Mouse (Mus musculus) CH12.LX (cell line): ENCODE measurements around the gene Hist1h1c. TPM values are rescaled to one million over a fixed set of nuclear protein-coding genes. Genes with fewer than 3 reads are reported as not detected.
A peak's percentile ranks its signal among the peaks of the same experiment; 100 is the strongest.

ENCODE experiments used
- DNase-seq: peaks from one replicate; pipeline ENCODE4 v3.0.0-alpha.2; 2013; ENCODE audit errors: extremely low read depth
- H3K27ac ChIP-seq: 2 replicates; pipeline ENCODE4 v1.5.1; 2012; ENCODE audit warnings: low read depth, mild to moderate bottlenecking, control low read depth, moderate library complexity; ENCODE audit not compliant: insufficient read depth
- H3K27me3 ChIP-seq: replicated peaks from 2 replicates; pipeline ENCODE3; 2012; ENCODE audit warnings: inconsistent platforms
- H3K36me3 ChIP-seq, 2 experiments: replicated peaks in 1 of 2; 2 replicates each; pipeline versions ENCODE3 to v1.6.1; 2012; ENCODE audit warnings: inconsistent platforms in 1 of 2, low read length in 1 of 2, mild to moderate bottlenecking in 1 of 2, mixed read lengths in 1 of 2, moderate library complexity in 1 of 2; ENCODE audit not compliant: control insufficient read depth in 1 of 2, insufficient read depth in 1 of 2
- H3K4me1 ChIP-seq, 2 experiments: 2 replicates each; pipeline ENCODE4 v1.6.1; 2012; ENCODE audit warnings: inconsistent platforms in 1 of 2, moderate library complexity in 1 of 2; ENCODE audit not compliant: insufficient read depth in 2 of 2, control insufficient read depth in 1 of 2
- H3K4me2 ChIP-seq: 2 replicates; pipeline ENCODE4 v1.6.1; 2012; ENCODE audit warnings: low read depth, mild to moderate bottlenecking, control low read depth; ENCODE audit not compliant: poor library complexity, insufficient read depth, severe bottlenecking
- H3K4me3 ChIP-seq, 3 experiments: fragments of 150-350 bp in 1 of 3; sonication (generic) in 1 of 3; replicated peaks in 1 of 3; 2 replicates each; pipeline versions ENCODE3 to v1.5.1; 2011 to 2012; ENCODE audit warnings: low read depth in 2 of 3, low read length in 2 of 3, mild to moderate bottlenecking in 2 of 3, moderate library complexity in 2 of 3, control low read depth in 1 of 3, improper control_type of control experiment in 1 of 3, inconsistent platforms in 1 of 3, mixed read lengths in 1 of 3; ENCODE audit not compliant: poor library complexity in 1 of 3
- H3K79me2 ChIP-seq: replicated peaks from 2 replicates; pipeline ENCODE4 v1.6.1; 2012; ENCODE audit warnings: mild to moderate bottlenecking, moderate library complexity; ENCODE audit not compliant: control insufficient read depth, poor library complexity, insufficient read depth, severe bottlenecking; ENCODE audit errors: extremely low read depth
- H3K9ac ChIP-seq: 2 replicates; pipeline ENCODE4 v1.6.1; 2012; ENCODE audit warnings: low read depth, mild to moderate bottlenecking, control low read depth, moderate library complexity; ENCODE audit not compliant: insufficient read depth
- H3K9me3 ChIP-seq: replicated peaks from 2 replicates; pipeline ENCODE3; 2012; ENCODE audit warnings: low read length, inconsistent platforms, mixed read lengths
- BHLHE40 ChIP-seq: IDR thresholded peaks from 2 replicates; pipeline ENCODE4 v1.6.1; 2011; ENCODE audit warnings: mild to moderate bottlenecking, low read depth, low read length, improper control_type of control experiment
- CHD1 ChIP-seq: IDR thresholded peaks from 2 replicates; pipeline ENCODE4 v1.6.1; 2012; ENCODE audit warnings: low read depth, low read length, improper control_type of control experiment, inconsistent platforms
- CHD2 ChIP-seq: IDR thresholded peaks from 2 replicates; pipeline ENCODE4 v1.6.1; 2011; ENCODE audit warnings: low read length, improper control_type of control experiment
- CTCF ChIP-seq, 2 experiments: IDR thresholded peaks in 1 of 2; conservative IDR thresholded peaks in 1 of 2; 2 replicates each; pipeline ENCODE4 v1.5.1; 2011 to 2012; ENCODE audit warnings: low read depth in 2 of 2, low read length in 2 of 2, improper control_type of control experiment in 1 of 2, inconsistent platforms in 1 of 2, mild to moderate bottlenecking in 1 of 2, moderate library complexity in 1 of 2
- E2F4 ChIP-seq: IDR thresholded peaks from 2 replicates; pipeline ENCODE4 v1.6.1; 2011; ENCODE audit warnings: low read depth, low read length, improper control_type of control experiment; ENCODE audit not compliant: insufficient replicate concordance
- ELF1 ChIP-seq: IDR thresholded peaks from 2 replicates; pipeline ENCODE4 v1.6.1; 2014; ENCODE audit warnings: low read depth, mild to moderate bottlenecking, inconsistent platforms, low read length, improper control_type of control experiment
- EP300 ChIP-seq: IDR thresholded peaks from 2 replicates; pipeline ENCODE4 v1.6.1; 2011; ENCODE audit warnings: low read length, improper control_type of control experiment
- ETS1 ChIP-seq: conservative IDR thresholded peaks from 2 replicates; pipeline ENCODE4 v1.6.1; 2012; ENCODE audit warnings: low read depth, mild to moderate bottlenecking, inconsistent platforms, low read length, improper control_type of control experiment, moderate library complexity
- GABPA ChIP-seq: IDR thresholded peaks from 2 replicates; pipeline ENCODE4 v1.6.1; 2012; ENCODE audit warnings: low read depth, low read length, improper control_type of control experiment, inconsistent platforms; ENCODE audit not compliant: insufficient replicate concordance
- HCFC1 ChIP-seq: IDR thresholded peaks from 2 replicates; pipeline ENCODE4 v1.6.1; 2012; ENCODE audit warnings: low read depth, mild to moderate bottlenecking, inconsistent platforms, low read length, improper control_type of control experiment
- IRF4 ChIP-seq: IDR thresholded peaks from 2 replicates; pipeline ENCODE4 v1.6.1; 2014; ENCODE audit warnings: low read depth, mild to moderate bottlenecking, inconsistent platforms, low read length, improper control_type of control experiment
- JUN ChIP-seq: IDR thresholded peaks from 2 replicates; pipeline ENCODE4 v1.6.1; 2011; ENCODE audit warnings: low read depth, mild to moderate bottlenecking, low read length, improper control_type of control experiment, moderate library complexity; ENCODE audit not compliant: insufficient read depth
- JUND ChIP-seq: conservative IDR thresholded peaks from 2 replicates; pipeline ENCODE4 v1.6.1; 2011; ENCODE audit warnings: low read depth, low read length, improper control_type of control experiment
- KAT2A ChIP-seq: IDR thresholded peaks from 2 replicates; pipeline ENCODE4 v1.6.1; 2012; ENCODE audit warnings: low read length, improper control_type of control experiment, inconsistent platforms; ENCODE audit not compliant: insufficient replicate concordance
- MAFK ChIP-seq: IDR thresholded peaks from 2 replicates; pipeline ENCODE4 v1.6.1; 2011; ENCODE audit warnings: low read length, improper control_type of control experiment; ENCODE audit not compliant: insufficient replicate concordance
- MAX ChIP-seq: IDR thresholded peaks from 2 replicates; pipeline ENCODE4 v1.6.1; 2011; ENCODE audit warnings: low read length, improper control_type of control experiment
- MAZ ChIP-seq: IDR thresholded peaks from 2 replicates; pipeline ENCODE4 v1.6.1; 2012; ENCODE audit warnings: low read depth, mild to moderate bottlenecking, inconsistent platforms, low read length, improper control_type of control experiment, moderate library complexity
- MEF2A ChIP-seq: IDR thresholded peaks from 2 replicates; pipeline ENCODE4 v1.6.1; 2014; ENCODE audit warnings: low read depth, mild to moderate bottlenecking, inconsistent platforms, low read length, improper control_type of control experiment, borderline replicate concordance
- MXI1 ChIP-seq: IDR thresholded peaks from 2 replicates; pipeline ENCODE4 v1.6.1; 2011; ENCODE audit warnings: mild to moderate bottlenecking, low read depth, low read length, improper control_type of control experiment
- MYC ChIP-seq: IDR thresholded peaks from 2 replicates; pipeline ENCODE4 v1.6.1; 2011; ENCODE audit warnings: low read depth, mild to moderate bottlenecking, improper control_type of control experiment, low read length
- NELFE ChIP-seq: IDR thresholded peaks from 2 replicates; pipeline ENCODE4 v1.6.1; 2011; ENCODE audit warnings: low read depth, low read length, improper control_type of control experiment
- NRF1 ChIP-seq: IDR thresholded peaks from 2 replicates; pipeline ENCODE4 v1.6.1; 2014; ENCODE audit warnings: low read depth, mild to moderate bottlenecking, inconsistent platforms, low read length, improper control_type of control experiment, moderate library complexity
- PAX5 ChIP-seq: IDR thresholded peaks from 2 replicates; pipeline ENCODE4 v1.6.1; 2012; ENCODE audit warnings: low read length, inconsistent platforms, mixed read lengths
- POLR2A ChIP-seq: IDR thresholded peaks from 2 replicates; pipeline ENCODE4 v1.6.1; 2011; ENCODE audit warnings: low read depth, mild to moderate bottlenecking, improper control_type of control experiment, low read length
- POLR2AphosphoS2 ChIP-seq: IDR thresholded peaks from 2 replicates; pipeline ENCODE4 v1.6.1; 2011; ENCODE audit warnings: low read depth, low read length, improper control_type of control experiment
- RAD21 ChIP-seq: IDR thresholded peaks from 2 replicates; pipeline ENCODE4 v1.6.1; 2011; ENCODE audit warnings: low read depth, mild to moderate bottlenecking, low read length, improper control_type of control experiment, moderate library complexity
- RCOR1 ChIP-seq: conservative IDR thresholded peaks from 2 replicates; pipeline ENCODE4 v1.6.1; 2012; ENCODE audit warnings: low read depth, mild to moderate bottlenecking, inconsistent platforms, low read length, improper control_type of control experiment
- SIN3A ChIP-seq: IDR thresholded peaks from 2 replicates; pipeline ENCODE4 v1.6.1; 2012; ENCODE audit warnings: low read length, improper control_type of control experiment, inconsistent platforms
- SMC3 ChIP-seq: IDR thresholded peaks from 2 replicates; pipeline ENCODE4 v1.6.1; 2011; ENCODE audit warnings: low read depth, low read length, improper control_type of control experiment
- TBP ChIP-seq: conservative IDR thresholded peaks from 2 replicates; pipeline ENCODE4 v1.6.1; 2011; ENCODE audit warnings: low read depth, low read length, improper control_type of control experiment
- TCF12 ChIP-seq: IDR thresholded peaks from 2 replicates; pipeline ENCODE4 v1.6.1; 2014; ENCODE audit warnings: low read depth, mild to moderate bottlenecking, inconsistent platforms, low read length, improper control_type of control experiment
- UBTF ChIP-seq: IDR thresholded peaks from 2 replicates; pipeline ENCODE4 v1.6.1; 2012; ENCODE audit warnings: low read depth, mild to moderate bottlenecking, inconsistent platforms, low read length, improper control_type of control experiment, moderate library complexity
- USF1 ChIP-seq: IDR thresholded peaks from 2 replicates; pipeline ENCODE4 v1.6.1; 2014; ENCODE audit warnings: low read depth, mild to moderate bottlenecking, inconsistent platforms, low read length, improper control_type of control experiment
- USF2 ChIP-seq: conservative IDR thresholded peaks from 2 replicates; pipeline ENCODE4 v1.6.1; 2011; ENCODE audit warnings: low read depth, low read length, improper control_type of control experiment
- ZC3H11A ChIP-seq: IDR thresholded peaks from 2 replicates; pipeline ENCODE4 v1.6.1; 2012; ENCODE audit warnings: low read depth, mild to moderate bottlenecking, inconsistent platforms, low read length, improper control_type of control experiment
- ZKSCAN1 ChIP-seq: IDR thresholded peaks from 2 replicates; pipeline ENCODE4 v1.6.1; 2012; ENCODE audit warnings: low read depth, inconsistent platforms, low read length, improper control_type of control experiment, borderline replicate concordance
- ZMIZ1 ChIP-seq: IDR thresholded peaks from 2 replicates; pipeline ENCODE4 v1.6.1; 2012; ENCODE audit warnings: low read depth, mild to moderate bottlenecking, inconsistent platforms, low read length, improper control_type of control experiment
- ZNF384 ChIP-seq: IDR thresholded peaks from 2 replicates; pipeline ENCODE4 v1.6.1; 2012; ENCODE audit warnings: low read depth, low read length, improper control_type of control experiment, inconsistent platforms
- dilution Hi-C: fragments of 300-500 bp; cut with MboI; formaldehyde crosslinking; loops from 2 replicates; pipeline ENCODE4 v1.14.3; 2020; ENCODE audit warnings: low sequenced_read_pairs; ENCODE audit not compliant: extremely low pct_unique_long_range_greater_than_20kb, extremely low pct_ligation_motif_present
- in situ Hi-C: fragments of 300-500 bp; cut with MboI; formaldehyde crosslinking; loops from 3 replicates; pipeline ENCODE4 v1.14.3; 2019; ENCODE audit warnings: low sequenced_read_pairs, low pct_ligation_motif_present, low pct_unique_long_range_greater_than_20kb, mixed read lengths
- polyA plus RNA-seq: library from polyadenylated mRNA; unstranded; fragments of >175 nt; gene quantifications from 2 replicates; pipeline ENCODE4 v1.2.1, GENCODE M21; 2012; ENCODE audit warnings: low read depth; ENCODE audit not compliant: insufficient read length
- total RNA-seq, 2 experiments: library from RNA; depleted of rRNA; stranded (reverse); fragments of 300-350 nt in 1 of 2; fragments of >200 nt in 1 of 2; gene quantifications; 2 replicates each; pipeline ENCODE4 v1.2.3; 2012 to 2014

Gene Hist1h1c
- total and polyA plus RNA-seq, 3 experiments, result 12.5 to 597 (median 22.8) TPM

DNA sequence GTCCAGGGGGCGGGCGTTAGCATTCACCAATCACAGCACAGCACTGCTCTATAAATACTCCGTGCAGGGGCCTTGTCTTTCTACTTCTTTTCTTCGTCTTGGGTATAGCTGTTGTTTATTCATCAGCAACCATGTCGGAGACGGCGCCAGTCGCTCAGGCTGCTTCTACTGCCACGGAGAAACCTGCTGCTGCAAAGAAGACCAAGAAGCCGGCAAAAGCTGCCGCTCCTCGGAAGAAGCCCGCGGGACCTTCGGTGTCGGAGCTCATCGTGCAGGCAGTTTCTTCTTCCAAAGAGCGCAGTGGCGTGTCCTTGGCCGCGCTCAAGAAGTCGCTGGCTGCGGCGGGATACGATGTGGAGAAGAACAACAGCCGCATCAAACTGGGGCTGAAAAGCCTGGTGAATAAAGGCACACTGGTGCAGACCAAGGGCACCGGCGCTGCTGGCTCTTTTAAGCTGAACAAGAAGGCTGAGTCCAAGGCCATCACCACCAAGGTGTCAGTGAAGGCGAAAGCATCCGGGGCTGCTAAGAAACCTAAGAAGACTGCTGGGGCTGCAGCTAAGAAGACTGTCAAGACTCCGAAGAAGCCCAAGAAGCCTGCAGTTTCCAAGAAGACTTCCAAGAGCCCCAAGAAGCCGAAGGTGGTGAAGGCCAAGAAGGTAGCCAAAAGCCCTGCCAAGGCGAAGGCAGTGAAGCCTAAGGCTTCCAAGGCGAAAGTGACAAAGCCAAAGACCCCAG is 25.1 kb downstream of the Hist1h1c start, which contains the start of gene Hist1h1a:
TSS of gene Hist1h1a (plus strand) at position 81 of the 738 bp plus-strand sequence.
- Histone ChIP-seq H3K4me2 (peak within 1 kb of the TSS; percentile 98), H3K36me3 (no peaks in the 10 kb centered on the region), H3K79me2 (no peaks in the 10 kb centered on the region), H3K27ac (peak within 1 kb of the TSS; percentile 88), H3K4me1 (peaks cover 3 to 31% of the 10 kb centered on the region in 2 experiments; a peak in 3 of 4 replicates), H3K4me3 (peak within 1 kb of the TSS; percentile 6 to 59 (median 47)), H3K9ac (peak within 1 kb of the TSS; percentile 99), H3K27me3 (no peaks in the 10 kb centered on the region), H3K9me3 (no peaks in the 10 kb centered on the region)
- in situ Hi-C loops, result loop anchor here (25.0 kb wide), 1 partner anchor 1726 kb away; the partner anchor contains the start of genes Hist1h2ag, Hist1h2ah, Hist1h2bj and Hist1h2bk
- dilution Hi-C loops, result no loop called here
- TF ChIP-seq ZC3H11A (no peak), SIN3A (peak; percentile 79), MYC (0 out of 2 replicates have a peak, but pooled peaks have one; percentile 3), IRF4 (peak; percentile 5; the same call in 1 of the 2 replicates), HCFC1 (peak; percentile 72), MAFK (no peak), EP300 (no peak), USF2 (peak; percentile 58; the same call in 1 of the 2 replicates), PAX5 (no peak), MEF2A (0 out of 2 replicates have a peak, but pooled peaks have one; percentile 58), POLR2AphosphoS2 (peak; percentile 92), MXI1 (peak; percentile 32), POLR2A (peak; percentile 97), ZNF384 (no peak), RAD21 (no peak), SMC3 (no peak), ETS1 (no peak), TCF12 (peak; percentile 86), USF1 (no peak), NELFE (peak; percentile 100), ZMIZ1 (peak; percentile 100), CHD2 (no peak), NRF1 (0 out of 2 replicates have a peak, but pooled peaks have one; percentile 4), MAZ (0 out of 2 replicates have a peak, but pooled peaks have one; percentile 24), CHD1 (no peak; the same call in 1 of the 2 replicates), KAT2A (no peak), UBTF (peak; percentile 98), ELF1 (no peak), RCOR1 (peak; percentile 23; the same call in 1 of the 2 replicates), MAX (0 out of 2 replicates have a peak, but pooled peaks have one; percentile 8), JUND (no peak), TBP (peak; percentile 99), JUN (no peak), E2F4 (no peak), BHLHE40 (no peak), CTCF (conservative IDR thresholded peaks at IDR 0.05 in 1 of 2, IDR thresholded peaks at IDR 0.05 in 1 of 2; ENCODE audit: low read depth in 2 of 2, low read length in 2 of 2) (no peak), ZKSCAN1 (no peak), GABPA (no peak)
- peak; percentile 95 for DNase-seq
